Mouse (Mus musculus) kidney, adult 18-20 months (tissue): ENCODE measurements at regions not wholly inside any gene's neighbourhood (a gene's known extent, or its start where the extent isn't known, plus 50 kb on each side); places are given as distances from the start of the nearest gene placed in this dataset.

Experiments
- DNase-seq: peaks from one replicate; pipeline ENCODE4 v3.0.0; 2021

DNA sequence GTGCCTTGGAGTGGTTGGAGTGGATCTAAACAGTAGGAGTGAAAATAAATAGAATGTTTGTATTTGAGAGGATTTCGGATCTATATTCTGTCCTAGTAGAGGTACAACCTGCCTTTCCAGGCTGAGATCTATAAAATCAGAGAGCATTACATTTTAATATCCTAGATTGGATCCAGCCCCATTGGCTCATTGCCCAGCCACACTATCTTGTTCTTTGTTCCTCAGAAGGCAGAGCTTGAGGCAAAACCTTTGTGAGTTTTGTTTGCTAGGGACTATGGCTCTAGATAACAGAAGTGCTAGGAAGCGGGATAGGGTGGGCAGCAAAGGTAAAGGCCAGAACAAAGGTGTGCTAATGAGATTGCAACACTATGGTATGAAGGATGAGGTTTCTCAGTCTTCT is 78.7 kb upstream of the Cntln start:
- DNase-seq: no peak

GRCm38 (mm10) chr4:84793156-84793919 is 90.8 kb upstream of the Cntln start:
- no peak for DNase-seq

DNA sequence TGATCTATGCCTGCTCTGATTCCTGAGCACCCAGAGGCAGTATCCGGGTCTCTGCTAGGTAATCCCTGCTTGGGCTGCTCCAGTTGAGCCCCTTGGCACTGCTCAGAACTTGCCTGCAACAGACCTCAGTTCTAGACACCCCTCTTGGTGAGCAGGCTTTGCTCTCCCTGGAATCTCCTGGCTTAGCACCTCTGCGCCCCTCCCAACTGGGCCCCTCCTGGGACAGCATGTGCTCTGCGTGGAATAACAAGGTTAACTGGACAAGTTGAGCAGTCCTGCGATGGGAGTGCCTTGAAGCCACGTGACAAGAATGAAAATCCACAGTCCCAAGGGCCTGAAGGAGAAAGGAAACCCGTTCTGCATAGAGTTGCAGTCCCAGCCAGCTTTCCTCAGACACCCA is 97.5 kb upstream of the Cntln start:
- no peak for DNase-seq

DNA sequence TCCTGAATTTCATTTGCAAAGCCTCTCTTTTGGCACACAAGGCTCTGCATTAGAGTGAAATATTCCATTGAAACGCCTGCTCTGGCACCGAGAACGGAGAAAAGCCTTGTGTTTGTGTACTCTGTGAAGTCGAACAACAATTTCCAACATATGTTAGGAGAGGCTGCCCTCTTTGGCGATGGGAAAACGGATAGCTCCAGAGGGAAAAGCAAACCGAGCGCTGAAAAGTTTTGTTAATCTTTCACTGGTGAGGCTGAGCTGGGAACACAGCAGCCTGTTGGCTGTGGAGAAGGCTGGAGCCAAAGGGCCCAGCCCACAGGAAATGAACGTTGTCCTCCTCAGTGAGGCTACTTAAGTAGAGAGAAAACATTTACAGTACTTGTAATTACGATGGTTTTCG is 93.1 kb upstream of the Bnc2 start:
- peak; percentile 46 for DNase-seq

- DNase-seq: no peak
Measured at GRCm38 (mm10) chr4:84766708-84767425, 91.8 kb upstream of the Bnc2 start.

DNA sequence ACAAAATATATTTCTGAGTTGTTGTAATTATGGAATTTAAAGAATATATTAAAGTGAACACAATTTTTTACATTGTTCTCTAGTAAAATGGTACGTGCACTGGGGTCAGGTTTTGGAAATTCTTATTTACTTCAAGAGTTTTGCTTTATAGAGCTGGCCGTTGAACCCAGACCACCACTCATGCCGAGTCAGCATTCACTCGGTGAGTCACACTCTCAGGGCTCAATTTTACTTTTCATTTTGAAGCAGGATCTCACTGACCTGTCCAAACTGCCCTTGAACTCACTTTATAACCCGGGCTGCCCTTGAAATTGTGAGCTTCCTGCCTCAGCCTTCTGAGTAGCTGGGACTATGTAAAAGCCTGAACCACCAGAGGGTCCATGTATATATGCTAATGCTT is 82.1 kb upstream of the Bnc2 start:
- DNase-seq: no peak

GRCm38 (mm10) chr4:84752613-84753185 is 77.6 kb upstream of the Bnc2 start:
- DNase-seq: no peak

GRCm38 (mm10) chr4:84741301-84741700 is 66.2 kb upstream of the Bnc2 start:
- no peak for DNase-seq

- DNase-seq: no peak
Measured at GRCm38 (mm10) chr4:84740816-84741215, 65.7 kb upstream of the Bnc2 start.
